Mouse (Mus musculus) thymus, postnatal 0 days (tissue): Measurements from ENCODE around the gene Zrsr1. TPM values are rescaled to one million over a fixed set of nuclear protein-coding genes. Genes with fewer than 3 reads are reported as not detected.

Experiments
- DNase-seq: peaks from one replicate; pipeline ENCODE4 v3.0.0-alpha.2; 2015; ENCODE audit warnings: low spot score
- polyA plus RNA-seq: library from polyadenylated mRNA; unstranded; fragments of >200 nt; fragmentation: Nextera tagmentation; extraction: Ambion mirVana; gene quantifications from 2 replicates; pipeline ENCODE4 v1.2.1, GENCODE M21; 2015

The Zrsr1 gene
- polyA plus RNA-seq, 1 experiment from 2014 or later = 3.1 TPM

GRCm38 (mm10) chr11:22972746-22973526 is 1.1 kb downstream of the Zrsr1 start:
- DNase-seq = peak; percentile 80

GRCm38 (mm10) chr11:22973599-22973998 is 1.8 kb downstream of the Zrsr1 start:
- no peak for DNase-seq

- DNase-seq = no peak
Observed at GRCm38 (mm10) chr11:22978215-22978614, 6.4 kb downstream of the Zrsr1 start.

GRCm38 (mm10) chr11:22978711-22979110 is 6.9 kb downstream of the Zrsr1 start:
- DNase-seq = no peak

GRCm38 (mm10) chr11:22979221-22979620 is 7.4 kb downstream of the Zrsr1 start:
- DNase-seq = no peak

- no peak for DNase-seq
Observed at GRCm38 (mm10) chr11:22981041-22981440, 9.2 kb downstream of the Zrsr1 start.

- no peak for DNase-seq
Observed at GRCm38 (mm10) chr11:22981543-22981950, 9.7 kb downstream of the Zrsr1 start.

- peak; percentile 95 for DNase-seq
Observed at GRCm38 (mm10) chr11:22981984-22982757, 10.4 kb downstream of the Zrsr1 start, which contains the start of the genes Gm28048 and Commd1. Gene Gm28048 (minus strand): TSS chr11:22982090. Gene Commd1 (minus strand): TSS chr11:22982382.

- no peak for DNase-seq
Observed at GRCm38 (mm10) chr11:22982846-22983245, 11.0 kb downstream of the Zrsr1 start.

GRCm38 (mm10) chr11:22985510-22985909 is 13.7 kb downstream of the Zrsr1 start:
- no peak for DNase-seq

GRCm38 (mm10) chr11:22987357-22987756 is 15.6 kb downstream of the Zrsr1 start:
- peak; percentile 70 for DNase-seq

- no peak for DNase-seq
Observed at GRCm38 (mm10) chr11:22989786-22990185, 18.0 kb downstream of the Zrsr1 start.

GRCm38 (mm10) chr11:22990393-22991126 is 18.8 kb downstream of the Zrsr1 start, which contains the start of gene Cct4:
Gene Cct4 (plus strand): TSS chr11:22990519.
- peak; percentile 83 for DNase-seq

- DNase-seq = no peak
Observed at GRCm38 (mm10) chr11:22991218-22991835, 19.5 kb downstream of the Zrsr1 start.

- DNase-seq = no peak
Observed at GRCm38 (mm10) chr11:22994271-22994670, 22.5 kb downstream of the Zrsr1 start.

GRCm38 (mm10) chr11:22995461-22995860 is 23.7 kb downstream of the Zrsr1 start:
- no peak for DNase-seq

- DNase-seq = no peak
Observed at GRCm38 (mm10) chr11:22998308-22998707, 26.5 kb downstream of the Zrsr1 start.

- no peak for DNase-seq
Observed at GRCm38 (mm10) chr11:23005276-23005675, 33.5 kb downstream of the Zrsr1 start.

GRCm38 (mm10) chr11:23007166-23007480 is 35.3 kb downstream of the Zrsr1 start:
- no peak for DNase-seq

- DNase-seq = peak; percentile 61
Observed at GRCm38 (mm10) chr11:23007481-23008180, 35.8 kb downstream of the Zrsr1 start, which contains the start of gene Fam161a. Gene Fam161a (plus strand): TSS chr11:23007531.
